Mouse (Mus musculus) myocyte (in vitro differentiated cells): ENCODE measurements around the gene Tuba1a.
"Not testable (repeated sequence)": the region's sequence is repeated elsewhere in the genome, so short reads cannot be mapped to it uniquely, and the experiment has no call there.

Source experiments
- CEBPB ChIP-seq: IDR thresholded peaks from 2 replicates; pipeline ENCODE4 v1.6.1; 2011; ENCODE audit warnings: mild to moderate bottlenecking, moderate library complexity; ENCODE audit not compliant: poor library complexity, insufficient read depth, severe bottlenecking
- E2F4 ChIP-seq: IDR thresholded peaks from one replicate; pipeline ENCODE4 v1.6.1; 2011; ENCODE audit warnings: mild to moderate bottlenecking, control low read depth, moderate library complexity; ENCODE audit not compliant: insufficient read depth
- MYOD1 ChIP-seq, 3 experiments: IDR thresholded peaks; one replicate each; pipeline ENCODE4 v1.6.1; 2011; ENCODE audit warnings: control low read depth in 2 of 3, low read depth in 2 of 3, mild to moderate bottlenecking in 2 of 3, moderate library complexity in 1 of 3; ENCODE audit not compliant: insufficient read length in 2 of 3, control insufficient read depth in 1 of 3
- MYOG ChIP-seq, 3 experiments: IDR thresholded peaks; one replicate each; pipeline ENCODE4 v1.6.1; 2011; ENCODE audit warnings: control low read depth in 2 of 3, low read depth in 2 of 3, mild to moderate bottlenecking in 2 of 3; ENCODE audit not compliant: insufficient read length in 2 of 3, control insufficient read depth in 1 of 3, insufficient read depth in 1 of 3
- POLR2A ChIP-seq: IDR thresholded peaks from one replicate; pipeline ENCODE4 v1.6.1; 2011; ENCODE audit warnings: low read depth, mild to moderate bottlenecking, control low read depth, moderate library complexity; ENCODE audit not compliant: insufficient read length
- POLR2AphosphoS2 ChIP-seq: IDR thresholded peaks from one replicate; pipeline ENCODE4 v1.6.1; 2011; ENCODE audit warnings: low read depth, control low read depth; ENCODE audit not compliant: insufficient read length
- REST ChIP-seq: IDR thresholded peaks from one replicate; pipeline ENCODE4 v1.6.1; 2011; ENCODE audit warnings: mild to moderate bottlenecking, control low read depth, moderate library complexity; ENCODE audit not compliant: insufficient read depth, insufficient read length
- SRF ChIP-seq: IDR thresholded peaks from one replicate; pipeline ENCODE4 v1.6.1; 2011; ENCODE audit warnings: low read depth; ENCODE audit not compliant: control insufficient read depth, insufficient read length
- TCF12 ChIP-seq: IDR thresholded peaks from one replicate; pipeline ENCODE4 v1.6.1; 2011; ENCODE audit warnings: mild to moderate bottlenecking, control low read depth; ENCODE audit not compliant: poor library complexity, insufficient read depth, severe bottlenecking
- TCF3 ChIP-seq: IDR thresholded peaks from one replicate; pipeline ENCODE4 v1.6.1; 2011; ENCODE audit warnings: low read depth, control low read depth; ENCODE audit not compliant: insufficient read length

- TF ChIP-seq MYOG (IDR thresholded peaks at IDR 0.05; ENCODE audit: control insufficient read depth in 1 of 3, insufficient read depth in 1 of 3, insufficient read length in 2 of 3, low read depth in 2 of 3); E2F4; CEBPB; SRF; TCF12; REST; MYOD1 (IDR thresholded peaks at IDR 0.05; ENCODE audit: control insufficient read depth in 1 of 3, insufficient read length in 2 of 3, low read depth in 2 of 3); POLR2AphosphoS2; TCF3: not testable (repeated sequence)
- peak; percentile 21 for TF ChIP-seq POLR2A
Measured at GRCm38 (mm10) chr15:98951122-98952062, 2.1 kb downstream of the Tuba1a start.
